Mouse (Mus musculus) kidney, postnatal 36 days (tissue): ENCODE data around the gene Ocel1.

ENCODE experiments used
- DNase-seq, 2 experiments: peaks; one replicate each; pipeline ENCODE4 v3.0.0; 2021 to 2022; ENCODE audit warnings: mixed read lengths in 2 of 2

The Ocel1 gene

DNA sequence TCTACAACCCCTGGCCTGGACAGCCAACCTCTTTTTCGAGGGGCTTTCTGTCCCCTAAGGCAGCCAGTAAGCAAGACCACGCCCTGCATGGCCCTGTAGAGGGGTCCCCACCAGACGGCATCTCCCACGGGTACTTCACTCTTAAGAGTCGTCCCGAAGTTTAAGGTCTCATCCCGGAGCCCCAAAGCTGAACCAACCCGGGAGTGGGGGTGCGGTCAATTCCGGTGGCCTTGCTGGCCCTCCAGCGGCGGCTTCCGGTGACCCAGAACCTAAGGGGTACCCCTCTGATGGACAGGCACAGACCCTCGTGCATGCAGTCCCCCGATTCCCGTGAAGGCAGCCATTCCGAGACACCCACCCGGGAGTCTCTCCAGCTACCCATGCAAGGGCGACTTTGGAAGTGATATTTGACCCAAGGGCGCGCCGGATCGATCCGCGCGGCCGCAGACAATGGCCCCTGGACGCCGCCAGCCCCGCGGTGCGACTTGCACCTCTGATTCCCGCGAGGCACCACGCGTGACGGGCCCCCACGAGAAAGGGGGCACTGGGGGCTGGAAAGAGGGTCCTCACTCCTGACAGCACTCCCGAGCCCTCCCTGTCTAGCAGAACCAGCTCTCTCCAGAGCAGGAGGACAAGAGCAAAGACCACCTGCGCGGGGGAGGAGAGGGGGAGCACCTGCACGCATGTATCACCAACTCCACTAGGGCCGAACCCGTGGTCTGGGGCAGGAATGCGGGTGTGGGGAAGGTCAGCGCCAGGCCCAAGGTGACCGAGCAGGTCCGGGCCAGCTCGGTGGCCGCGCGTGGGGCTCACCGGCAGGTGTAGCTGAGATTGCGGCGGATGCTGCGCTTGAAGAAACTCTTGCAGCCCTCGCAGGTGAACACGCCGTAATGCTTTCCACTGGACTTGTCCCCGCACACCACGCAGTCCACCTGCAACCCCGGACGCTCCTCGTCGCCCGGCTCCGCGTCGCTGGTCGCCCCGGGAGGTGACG, 9.4 kb downstream of the Ocel1 start:
- DNase-seq: peak in 1 of 2 experiments; percentile 66

DNA sequence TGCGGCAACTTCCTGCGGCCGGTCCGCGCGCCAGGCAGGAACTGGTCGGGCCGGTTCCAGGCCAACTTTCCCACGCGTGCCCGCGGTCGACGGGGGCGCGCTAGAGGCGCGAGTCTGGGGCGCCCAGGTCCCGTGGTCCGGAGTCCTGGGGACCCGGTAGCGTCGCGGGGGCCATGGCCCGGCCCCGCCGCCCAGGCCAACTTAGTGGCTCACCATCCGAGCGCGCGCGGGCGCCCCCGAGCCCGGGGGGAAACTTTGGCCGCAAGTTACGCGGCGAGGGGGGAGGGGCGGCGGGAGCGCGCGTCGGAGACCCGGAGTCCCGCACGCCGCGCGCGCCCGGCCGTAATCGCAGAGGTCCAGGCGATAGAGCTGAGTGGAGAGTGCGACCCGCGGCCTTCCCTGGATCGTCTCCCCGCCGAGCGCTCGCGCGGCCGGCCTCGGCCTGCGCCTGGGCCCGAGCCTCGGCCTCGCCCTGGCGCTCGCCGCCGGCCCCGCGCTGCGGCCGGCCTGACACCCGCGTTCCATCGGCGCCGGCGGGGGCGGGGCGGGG, 10.4 kb downstream of the Ocel1 start, which contains the start of gene Nr2f6:
Gene Nr2f6 (minus strand): TSS at position 540 of the 550 bp plus-strand sequence.
- peak; percentile 67 to 86 for DNase-seq

DNA sequence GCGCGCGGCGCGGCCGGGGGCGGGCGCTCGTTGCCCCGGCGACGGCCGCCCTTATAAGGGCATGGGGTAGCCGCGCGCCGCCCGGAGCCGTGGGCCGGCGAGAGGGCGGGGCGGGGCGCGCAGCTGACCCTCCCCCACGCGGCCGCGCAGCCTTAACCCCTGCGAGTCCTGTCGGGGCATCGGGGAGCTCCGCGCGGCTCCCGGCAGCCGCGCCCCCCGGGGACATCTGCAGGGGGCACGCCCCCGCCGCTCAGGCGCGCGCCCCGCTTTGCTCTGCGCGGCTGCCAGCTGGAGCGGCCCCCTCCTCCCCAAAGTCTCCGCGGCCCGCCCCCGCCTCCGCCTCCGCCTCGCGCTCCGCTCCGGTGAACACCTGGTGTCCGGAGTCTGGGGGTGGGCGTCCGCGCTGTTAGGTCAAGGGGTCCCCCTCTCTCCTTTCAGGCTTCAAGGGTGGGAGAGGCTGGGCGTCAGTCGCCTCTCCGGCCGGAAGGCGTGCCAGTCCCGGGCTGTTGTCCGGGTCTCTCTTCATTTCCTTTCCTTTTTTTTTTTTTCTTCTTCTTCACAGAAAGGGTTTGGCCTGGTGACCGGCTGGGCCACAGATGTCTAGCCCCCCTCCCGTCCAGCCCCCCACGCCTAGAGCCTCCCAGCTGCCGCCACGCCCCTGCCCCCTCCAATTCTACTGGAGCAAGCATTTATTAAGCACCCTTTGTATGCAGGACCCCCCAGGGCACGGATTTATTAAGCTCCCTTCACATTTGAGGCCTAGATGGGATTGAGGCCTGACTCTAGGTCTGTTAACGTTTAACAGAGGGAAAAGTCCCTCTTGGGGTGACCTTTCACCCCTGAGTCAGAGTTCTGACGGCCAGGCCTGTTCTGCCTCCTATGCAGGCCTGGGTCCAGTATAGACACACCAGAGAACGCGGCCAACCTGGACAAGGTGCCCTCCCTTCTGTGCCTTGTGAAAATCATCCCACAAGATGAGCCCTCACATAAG, 11.2 kb downstream of the Ocel1 start:
- DNase-seq: peak; percentile 92 to 94

DNA sequence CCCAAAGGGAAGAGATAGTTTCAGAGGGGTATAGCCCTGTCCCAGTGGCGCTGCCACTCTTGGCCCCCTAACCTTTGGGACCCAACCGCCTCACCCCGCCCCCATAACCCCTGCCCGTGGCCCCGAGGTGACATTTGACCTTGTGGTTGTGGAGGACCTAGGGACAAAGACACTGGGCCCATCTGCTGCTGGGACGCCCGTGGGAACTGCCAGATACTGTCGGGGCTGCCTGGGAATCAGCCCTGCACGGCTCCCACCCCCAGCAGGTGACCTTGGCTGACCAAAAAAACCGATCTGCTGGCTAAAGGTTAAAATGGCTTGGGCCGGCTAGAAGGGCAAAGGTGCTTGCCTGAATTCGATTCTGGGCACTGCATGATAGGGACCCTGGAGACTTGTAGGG, 12.3 kb downstream of the Ocel1 start:
- DNase-seq: peak in 1 of 2 experiments; percentile 61

DNA sequence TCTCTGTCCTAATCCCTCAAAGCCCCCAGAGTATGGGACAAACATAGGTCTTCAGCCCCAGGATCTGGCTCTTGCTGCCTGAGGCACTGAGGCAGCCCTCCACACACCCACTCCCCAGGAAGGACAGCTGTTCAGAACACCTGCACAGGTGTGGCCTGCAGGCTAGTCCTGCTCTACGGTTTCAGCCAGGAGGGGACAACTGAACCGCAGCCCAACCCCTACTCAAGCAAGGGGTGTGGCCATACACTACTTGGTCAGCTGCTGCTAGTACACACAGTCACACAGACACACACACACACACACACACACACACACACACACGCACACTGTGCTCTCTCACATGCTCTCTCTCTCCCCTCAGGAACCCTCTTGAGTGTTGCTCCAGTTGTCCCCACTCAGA, 12.8 kb downstream of the Ocel1 start:
- no peak for DNase-seq

DNA sequence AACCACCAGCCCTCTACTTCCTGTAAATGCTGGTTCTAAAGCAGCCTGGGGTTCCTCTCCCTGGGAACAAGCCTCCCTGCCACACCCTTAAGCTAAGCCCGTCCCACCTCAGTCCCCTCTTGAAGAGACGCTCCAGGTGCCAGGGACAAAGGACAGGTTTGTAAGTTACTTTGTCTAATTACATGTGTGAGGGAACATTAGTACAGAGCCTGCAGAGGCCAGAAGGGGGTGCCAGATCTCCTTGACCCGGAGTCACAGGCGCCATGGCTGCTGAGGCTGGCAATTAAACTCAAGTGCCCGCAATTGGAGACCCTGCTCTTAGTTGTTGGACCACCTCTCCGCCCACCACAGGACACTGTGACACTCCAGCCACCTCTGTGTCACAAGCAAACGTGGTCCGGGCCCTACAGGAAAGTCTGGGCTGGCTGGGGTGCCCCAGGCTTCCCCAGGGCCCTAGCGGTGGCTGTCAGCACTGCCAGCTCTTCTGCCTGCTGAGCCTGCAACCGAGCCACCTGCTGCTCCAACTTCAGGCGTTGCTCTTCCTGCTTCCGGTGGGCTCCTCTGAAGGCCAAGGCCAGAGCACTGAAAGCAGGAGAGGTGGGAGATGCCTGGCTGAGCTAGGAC, 14.2 kb downstream of the Ocel1 start:
- DNase-seq: peak in 1 of 2 experiments; percentile 61

DNA sequence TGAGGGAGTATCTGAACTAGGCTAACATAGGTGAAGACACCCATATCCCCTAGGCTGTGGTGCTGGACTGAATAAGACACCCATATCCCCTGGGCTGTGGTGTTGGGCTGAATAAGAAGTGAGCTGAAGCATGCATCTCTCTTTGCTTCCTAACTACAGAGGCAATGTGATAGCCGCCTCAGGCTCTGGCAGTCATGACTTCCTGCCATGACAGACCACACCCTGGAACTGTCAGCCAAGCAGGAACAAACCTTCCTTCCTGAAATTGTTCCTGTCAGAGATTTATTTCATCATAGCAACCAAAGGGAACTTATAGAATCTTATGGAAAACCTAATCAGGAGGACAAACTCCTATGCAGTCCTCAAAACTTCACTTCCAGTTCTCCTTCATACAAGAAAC, 17.2 kb downstream of the Ocel1 start:
- DNase-seq: no peak

DNA sequence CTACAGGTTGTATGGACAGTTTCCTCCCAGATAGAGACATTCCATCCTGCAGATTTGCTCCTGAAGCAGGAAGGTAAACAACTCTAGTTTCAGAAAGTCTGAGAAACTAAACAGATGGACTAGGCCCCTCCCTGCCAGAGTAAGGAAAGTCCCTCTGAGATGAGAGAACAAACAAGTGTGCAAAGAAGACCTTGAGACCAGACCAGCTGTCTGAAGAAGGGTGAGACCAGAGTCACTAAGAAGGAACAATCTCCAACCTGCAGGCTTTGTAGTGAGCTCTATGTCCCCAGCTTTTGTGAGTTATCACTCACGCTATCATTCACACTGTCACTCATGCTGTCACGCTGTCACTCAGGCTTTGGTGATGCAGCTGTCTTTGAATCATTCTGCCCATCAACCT, 20.6 kb downstream of the Ocel1 start:
- DNase-seq: no peak

DNA sequence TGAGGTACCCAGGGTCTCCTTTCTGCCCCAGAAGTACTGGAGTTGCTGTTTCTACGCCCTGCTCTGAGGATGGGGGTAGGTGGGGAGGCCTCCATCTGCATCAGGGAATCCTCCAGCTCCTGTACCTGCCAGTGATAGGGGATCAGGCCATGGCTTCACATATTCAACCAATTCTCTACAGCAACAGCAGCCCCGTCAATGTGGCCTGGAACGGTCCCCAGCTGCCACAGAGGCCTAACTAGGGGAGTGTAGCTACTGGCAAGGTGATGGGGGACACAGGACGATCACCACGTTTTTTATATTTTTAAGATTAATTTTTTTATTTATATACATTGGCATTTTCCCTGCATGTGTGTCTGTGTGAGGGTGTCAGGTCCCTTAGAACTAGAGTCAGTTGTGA, 21.3 kb downstream of the Ocel1 start:
- DNase-seq: no peak

DNA sequence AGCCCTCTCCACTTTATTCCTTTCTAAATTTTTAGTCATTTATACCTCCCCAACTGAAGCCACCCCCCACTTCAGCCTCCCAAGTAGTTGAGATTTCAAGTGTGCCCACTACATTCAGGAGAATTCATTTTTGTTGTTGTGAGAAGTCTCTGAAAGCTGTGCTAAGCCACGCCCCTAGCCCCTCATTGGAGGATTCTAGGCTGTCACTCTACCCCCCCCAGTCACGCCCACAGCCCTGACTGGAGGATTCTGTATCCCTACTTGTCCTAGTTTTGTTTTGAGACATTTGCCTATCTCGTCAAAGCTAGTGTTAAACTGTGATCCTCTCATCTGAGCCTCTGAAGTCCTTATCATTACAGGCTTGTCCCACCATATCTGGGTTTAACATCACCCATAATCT, 21.8 kb downstream of the Ocel1 start:
- peak in 1 of 2 experiments; percentile 77 for DNase-seq

DNA sequence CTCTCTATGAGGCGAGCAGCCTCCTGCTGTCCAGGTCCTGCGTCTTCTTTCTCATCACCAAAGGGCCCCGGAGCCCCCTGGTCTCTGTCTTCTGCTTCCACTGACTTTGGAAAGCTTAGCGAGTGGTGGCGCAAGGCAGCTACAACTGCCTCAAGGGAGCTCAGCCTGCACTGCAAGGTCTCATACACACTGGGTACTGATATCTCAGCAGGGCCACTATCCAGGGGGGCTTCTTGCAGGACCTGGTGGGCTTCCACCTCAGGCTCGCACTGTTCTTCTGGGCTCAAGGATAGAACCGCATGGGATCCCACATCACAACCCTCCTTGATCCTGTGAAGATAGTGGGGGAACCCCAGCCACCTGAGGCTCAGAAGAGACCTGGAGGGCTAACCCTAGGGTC, 23.4 kb downstream of the Ocel1 start:
- DNase-seq: no peak

DNA sequence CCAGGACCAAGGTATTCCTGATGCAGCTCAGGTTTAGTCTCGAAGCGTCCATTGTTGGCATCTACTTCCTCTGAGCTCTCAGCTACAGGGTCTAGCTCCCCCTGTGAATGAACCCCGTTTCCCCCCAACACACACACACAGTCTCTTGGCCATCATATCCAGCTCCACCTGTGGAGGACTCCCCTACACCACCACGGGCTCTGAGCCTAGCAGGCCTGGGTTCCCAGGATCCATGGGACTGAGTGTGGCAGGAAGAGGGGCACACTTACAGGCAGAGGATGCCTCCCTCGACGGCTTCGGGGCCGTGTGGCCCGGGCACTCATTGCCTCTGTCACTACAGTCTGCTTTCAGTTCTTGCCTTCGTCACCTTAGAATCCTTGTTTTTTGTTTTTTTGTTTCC, 24.0 kb downstream of the Ocel1 start:
- no peak for DNase-seq

DNA sequence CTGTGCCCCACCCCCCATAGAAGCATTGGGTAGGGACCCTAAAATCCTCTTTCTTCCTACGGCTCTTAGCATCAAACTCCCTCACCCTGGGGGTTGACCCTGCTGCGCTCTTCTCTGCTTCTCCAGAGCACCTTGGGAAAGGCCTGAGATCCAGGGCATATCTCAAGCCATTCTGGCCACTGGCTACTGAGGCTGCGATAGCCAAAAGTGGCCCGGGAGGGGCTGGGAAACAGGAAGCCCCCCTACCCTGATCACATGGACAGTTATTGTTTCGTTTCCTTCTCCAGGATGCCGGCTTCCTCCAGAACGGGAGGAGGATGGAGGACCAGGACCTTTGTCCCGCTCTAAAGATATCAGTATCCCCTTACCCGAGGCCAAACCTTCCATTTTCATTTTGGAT, 24.5 kb downstream of the Ocel1 start, which contains the start of gene Ushbp1:
Gene Ushbp1 (minus strand): TSS at position 174 of the 400 bp plus-strand sequence.
- DNase-seq: peak; percentile 67 to 69

DNA sequence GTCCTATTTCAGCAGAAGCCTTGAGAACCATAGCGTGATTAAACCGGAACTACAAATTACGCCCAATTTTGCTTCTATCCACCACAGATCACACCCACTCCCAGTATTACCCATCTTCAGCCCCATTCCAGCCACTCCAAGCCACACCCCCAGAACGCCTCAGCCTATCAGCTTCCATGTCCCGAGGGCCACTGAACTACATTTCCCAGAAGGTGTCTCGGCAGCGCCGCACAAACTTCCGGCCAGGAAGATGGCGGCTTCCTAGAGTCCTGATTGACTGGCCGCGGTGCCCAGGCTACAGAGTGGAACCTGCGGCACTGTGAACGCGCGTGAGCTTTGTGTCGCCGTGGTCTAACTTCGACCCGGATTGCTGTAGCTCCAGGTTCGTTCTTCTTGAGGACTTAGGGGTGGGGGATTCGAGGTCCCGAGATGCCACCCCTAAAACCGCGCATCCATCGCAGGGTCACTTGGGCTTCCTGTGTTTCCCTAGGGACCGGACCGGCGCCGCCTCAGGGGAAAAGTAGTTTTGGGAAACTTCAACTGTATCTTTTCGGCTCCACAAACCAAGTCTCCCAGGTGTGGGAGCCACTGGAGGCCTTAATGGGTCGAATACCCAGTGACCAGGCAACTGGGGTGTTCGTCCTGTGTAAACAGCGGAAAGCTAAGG, 25.7 kb downstream of the Ocel1 start, which contains the start of gene Babam1:
Gene Babam1 (plus strand): TSS at position 223 of the 667 bp plus-strand sequence.
- DNase-seq: peak; percentile 95 to 98

DNA sequence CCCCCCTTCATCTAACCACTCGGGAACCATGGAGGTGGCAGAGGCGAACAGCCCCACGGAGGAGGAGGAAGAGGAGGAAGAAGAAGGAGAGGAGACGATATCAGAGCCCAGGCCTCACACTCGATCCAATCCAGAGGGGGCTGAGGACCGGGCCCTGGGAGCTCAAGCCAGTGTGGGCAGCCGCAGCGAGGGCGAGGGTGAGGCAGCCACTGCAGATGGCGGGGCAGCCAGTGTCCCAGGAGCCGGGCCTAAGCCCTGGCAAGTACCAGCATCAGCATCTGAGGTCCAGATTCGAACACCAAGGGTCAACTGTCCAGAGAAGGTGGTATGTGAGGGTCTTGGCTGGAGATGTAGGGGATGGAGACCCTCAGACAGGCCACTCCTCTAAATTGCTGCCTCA, 26.6 kb downstream of the Ocel1 start:
- DNase-seq: no peak

DNA sequence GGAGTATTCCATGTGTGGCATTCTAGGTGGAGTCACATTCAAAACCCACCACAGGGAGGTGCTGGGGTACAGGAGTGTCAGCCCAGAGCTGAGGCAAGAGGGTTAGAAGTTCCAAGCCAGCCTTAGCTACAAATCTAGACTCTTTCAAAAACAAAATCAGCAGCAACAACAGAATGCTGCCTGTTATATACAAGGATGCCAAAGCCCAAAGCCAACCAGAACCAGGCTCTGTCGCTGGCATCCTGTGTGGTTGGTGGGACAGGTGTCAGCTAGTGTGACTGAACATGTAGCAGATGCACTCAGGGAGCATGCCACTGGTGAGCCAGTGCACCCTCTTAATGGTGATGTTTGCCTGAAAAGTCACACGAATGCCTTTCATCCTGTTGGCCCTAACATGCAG, 29.7 kb downstream of the Ocel1 start:
- DNase-seq: no peak

DNA sequence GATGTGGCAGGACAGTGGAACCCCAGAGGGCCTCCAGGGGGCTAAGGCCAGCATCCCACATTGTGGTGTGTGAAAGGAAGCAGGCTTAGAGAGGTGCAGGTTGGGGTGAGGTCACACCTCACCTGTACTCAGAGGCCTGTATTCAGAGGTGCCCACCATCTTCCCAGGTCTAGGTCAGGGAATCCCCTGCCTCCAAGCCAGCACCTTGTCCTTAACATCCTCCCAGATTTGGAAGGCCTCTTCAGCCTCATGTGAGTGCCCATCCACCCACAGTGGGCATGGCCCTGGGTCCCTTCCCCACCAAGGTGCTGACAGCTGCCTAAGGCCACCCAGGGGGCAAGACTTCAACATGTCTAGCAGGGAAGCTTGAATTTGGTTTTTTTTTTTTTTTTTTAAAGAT, 30.4 kb downstream of the Ocel1 start:
- no peak for DNase-seq

DNA sequence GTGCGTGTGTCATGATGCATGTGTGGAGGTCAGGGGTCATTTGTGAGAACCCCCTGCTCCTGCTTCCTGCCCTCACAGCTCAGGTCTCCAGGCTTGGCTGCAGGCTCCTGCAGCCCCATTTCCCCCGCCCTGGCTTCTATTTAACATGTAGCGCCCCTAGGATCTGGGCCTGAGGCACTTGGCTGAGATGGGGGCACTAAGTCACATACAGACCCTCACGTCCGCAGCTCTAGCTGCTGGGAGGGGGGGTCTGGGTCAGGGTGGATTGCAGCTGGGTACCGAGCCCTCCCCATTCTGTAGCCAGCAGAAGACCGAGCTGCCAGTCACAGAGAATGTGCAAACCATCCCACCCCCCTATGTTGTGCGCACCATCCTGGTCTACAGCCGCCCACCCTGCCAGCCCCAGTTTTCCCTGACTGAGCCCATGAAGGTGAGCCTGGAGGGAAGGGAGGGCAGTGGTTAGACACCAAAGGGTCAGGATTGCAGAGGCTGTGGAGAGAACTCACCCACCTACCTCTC, 31.4 kb downstream of the Ocel1 start:
- DNase-seq: no peak

DNA sequence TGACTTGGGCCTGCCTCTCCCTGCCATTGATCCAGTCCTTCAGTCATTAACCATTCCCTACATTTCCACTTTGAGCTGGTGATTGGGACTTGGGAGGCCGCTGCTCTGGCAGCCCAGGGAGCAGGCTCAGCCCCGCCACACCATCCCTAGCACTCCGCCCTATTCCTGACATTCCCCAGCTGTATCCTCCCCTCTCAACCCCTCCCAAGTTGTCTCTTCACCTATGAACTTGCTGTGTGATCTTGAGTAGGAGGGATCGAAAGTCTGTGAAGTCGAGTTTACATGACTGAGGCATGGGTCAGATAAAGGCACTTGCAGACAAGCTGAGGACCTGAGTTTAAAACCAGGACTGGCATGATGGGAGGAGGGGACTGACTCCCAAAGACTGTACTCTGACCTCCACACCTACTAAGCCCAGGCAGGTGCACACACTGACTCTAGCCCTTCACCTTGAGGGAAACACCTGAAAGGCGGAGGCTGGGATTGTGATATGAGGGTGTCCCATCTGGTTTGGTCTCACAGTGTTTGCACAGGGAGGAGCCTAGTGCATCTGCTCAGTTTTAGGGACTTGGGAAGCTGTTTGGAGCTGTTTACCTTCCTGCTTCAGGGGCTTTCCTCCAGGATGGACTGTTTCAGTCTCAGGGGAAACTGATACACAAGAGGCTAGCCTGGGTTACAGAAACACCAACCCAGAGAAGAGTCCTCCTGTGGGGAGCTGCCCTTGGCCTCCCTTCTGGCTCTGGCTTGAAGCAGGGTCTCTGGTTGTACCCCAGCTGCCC, 32.2 kb downstream of the Ocel1 start:
- no peak for DNase-seq

DNA sequence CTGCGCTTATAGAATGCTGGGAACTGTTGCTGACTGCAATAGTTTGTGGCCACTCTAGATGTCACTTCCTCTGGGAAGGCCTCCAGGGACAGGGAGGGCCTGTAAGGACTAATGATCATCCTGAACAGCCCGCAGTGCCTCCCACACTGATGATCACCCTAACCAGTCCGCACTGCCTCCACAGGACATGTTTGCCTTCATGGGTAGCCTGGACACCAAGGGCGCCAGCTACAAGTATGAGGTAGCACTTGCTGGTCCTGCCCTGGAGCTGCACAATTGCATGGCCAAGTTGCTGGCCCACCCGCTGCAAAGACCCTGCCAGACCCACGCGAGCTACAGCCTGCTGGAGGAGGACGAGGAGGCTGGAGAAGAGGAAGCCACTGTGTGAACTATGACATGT, 32.9 kb downstream of the Ocel1 start:
- no peak for DNase-seq

DNA sequence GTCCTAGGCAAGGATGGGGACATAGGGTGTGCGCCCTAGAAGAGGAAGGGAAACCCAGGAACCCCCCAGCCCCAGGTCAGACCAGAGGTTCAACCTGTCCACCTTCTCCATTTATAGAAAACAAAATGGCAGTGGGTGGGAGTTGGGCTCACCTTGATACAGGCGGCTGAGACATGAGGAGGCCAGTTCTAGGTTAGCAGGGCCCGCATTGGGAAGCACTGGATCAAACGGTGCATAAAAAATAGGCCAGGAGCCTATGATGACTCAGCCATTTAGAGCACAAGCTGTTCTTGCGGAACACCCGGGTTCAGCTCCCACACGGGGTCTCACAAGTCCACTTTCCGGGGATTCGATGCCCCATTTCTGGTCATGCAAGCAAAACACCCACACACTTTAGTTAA, 33.9 kb downstream of the Ocel1 start:
- peak; percentile 60 to 71 for DNase-seq
